Mouse (Mus musculus) kidney, postnatal 25 days (tissue): ENCODE measurements around the gene Itih2.

Source experiments
- DNase-seq, 2 experiments: peaks; one replicate each; pipeline ENCODE4 v3.0.0; 2021; ENCODE audit warnings: mixed read lengths in 2 of 2

Itih2 gene

DNA sequence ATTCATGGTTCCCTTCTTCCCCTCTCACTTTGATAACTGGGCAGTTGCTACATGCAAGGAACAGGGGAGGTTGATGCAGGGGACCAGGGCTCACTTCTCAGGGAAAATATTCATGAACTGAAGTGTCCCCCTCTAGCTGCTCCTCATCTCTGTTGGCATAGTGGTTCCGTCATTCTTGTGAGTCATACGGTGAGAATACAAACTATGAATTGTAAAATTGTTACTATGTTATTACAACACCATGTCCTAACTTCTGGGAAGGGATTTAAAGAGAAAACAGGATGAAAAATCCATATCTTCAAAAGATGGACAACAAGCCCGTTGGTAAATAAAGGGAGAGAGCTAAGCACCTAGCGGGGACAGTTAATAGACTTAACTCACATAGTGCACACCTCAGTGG is at the start of gene Itih2:
Gene Itih2 (minus strand): TSS at position 101 of the 400 bp plus-strand sequence.
- no peak for DNase-seq

- no peak for DNase-seq
These were observed 38.8 kb upstream of the Itih2 start for GRCm38 (mm10) chr2:10169991-10170390.

DNA sequence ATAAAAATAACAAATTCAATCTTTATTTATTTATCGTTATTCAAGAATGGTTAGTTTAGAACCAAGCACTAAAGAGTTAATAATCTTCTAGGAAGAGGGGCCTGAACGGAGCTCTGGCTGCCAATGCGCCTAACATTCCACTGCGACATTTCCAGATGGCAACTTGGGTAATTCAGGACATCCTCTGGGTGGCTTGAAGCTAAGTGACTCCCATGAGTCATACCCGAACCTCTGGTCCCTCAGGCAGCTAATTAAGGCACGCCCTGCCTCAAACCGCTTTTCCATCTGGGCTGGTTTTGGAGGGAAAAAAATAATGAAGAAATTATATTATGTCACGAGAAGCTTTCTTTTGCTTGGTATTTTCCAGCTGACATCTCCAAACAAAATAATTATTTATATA is 36.8 kb upstream of the Itih2 start:
- no peak for DNase-seq

GRCm38 (mm10) chr2:10167283-10167682 is 36.1 kb upstream of the Itih2 start:
- no peak for DNase-seq

DNA sequence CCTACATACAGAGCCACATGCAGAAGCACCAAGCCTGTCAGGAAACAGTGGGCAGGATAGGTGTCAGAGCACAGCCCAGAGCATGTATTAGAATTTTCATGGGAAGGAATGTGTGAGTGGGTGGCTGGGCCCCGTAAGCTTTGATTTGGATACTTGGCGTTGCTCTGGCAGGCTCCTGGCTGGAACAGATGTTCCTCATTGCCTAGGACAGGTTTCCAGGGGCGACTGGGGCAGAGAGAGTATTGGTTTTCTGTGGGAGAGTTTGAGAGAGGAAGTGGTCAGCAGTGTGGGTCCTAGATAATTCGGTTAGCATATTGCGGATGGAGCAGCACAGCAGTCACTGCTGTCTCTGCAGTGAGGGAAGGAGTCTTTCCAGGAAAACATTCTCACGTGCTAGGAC is 35.4 kb upstream of the Itih2 start:
- DNase-seq: no peak

GRCm38 (mm10) chr2:10162011-10162410 is 30.8 kb upstream of the Itih2 start:
- no peak for DNase-seq

DNA sequence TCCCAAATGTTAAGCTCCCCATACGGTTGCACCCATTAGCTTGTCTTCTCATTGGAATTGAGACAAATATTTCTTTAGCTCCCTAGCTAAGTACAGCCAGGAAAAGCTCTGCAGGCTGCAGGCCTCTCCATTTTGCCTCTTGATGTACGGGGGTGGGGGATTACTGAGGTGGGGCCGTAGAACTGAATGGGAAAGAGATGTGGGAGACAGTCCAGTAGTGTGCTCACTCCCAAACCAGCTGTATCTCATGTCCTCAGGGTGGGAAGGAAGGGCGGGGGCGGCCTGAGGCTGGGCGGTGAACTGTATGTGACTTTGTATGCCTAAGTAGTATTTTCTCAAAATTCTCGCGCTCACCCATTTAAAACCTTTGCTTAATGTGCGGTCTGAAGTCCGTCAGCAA is 26.0 kb upstream of the Itih2 start:
- DNase-seq: no peak

DNA sequence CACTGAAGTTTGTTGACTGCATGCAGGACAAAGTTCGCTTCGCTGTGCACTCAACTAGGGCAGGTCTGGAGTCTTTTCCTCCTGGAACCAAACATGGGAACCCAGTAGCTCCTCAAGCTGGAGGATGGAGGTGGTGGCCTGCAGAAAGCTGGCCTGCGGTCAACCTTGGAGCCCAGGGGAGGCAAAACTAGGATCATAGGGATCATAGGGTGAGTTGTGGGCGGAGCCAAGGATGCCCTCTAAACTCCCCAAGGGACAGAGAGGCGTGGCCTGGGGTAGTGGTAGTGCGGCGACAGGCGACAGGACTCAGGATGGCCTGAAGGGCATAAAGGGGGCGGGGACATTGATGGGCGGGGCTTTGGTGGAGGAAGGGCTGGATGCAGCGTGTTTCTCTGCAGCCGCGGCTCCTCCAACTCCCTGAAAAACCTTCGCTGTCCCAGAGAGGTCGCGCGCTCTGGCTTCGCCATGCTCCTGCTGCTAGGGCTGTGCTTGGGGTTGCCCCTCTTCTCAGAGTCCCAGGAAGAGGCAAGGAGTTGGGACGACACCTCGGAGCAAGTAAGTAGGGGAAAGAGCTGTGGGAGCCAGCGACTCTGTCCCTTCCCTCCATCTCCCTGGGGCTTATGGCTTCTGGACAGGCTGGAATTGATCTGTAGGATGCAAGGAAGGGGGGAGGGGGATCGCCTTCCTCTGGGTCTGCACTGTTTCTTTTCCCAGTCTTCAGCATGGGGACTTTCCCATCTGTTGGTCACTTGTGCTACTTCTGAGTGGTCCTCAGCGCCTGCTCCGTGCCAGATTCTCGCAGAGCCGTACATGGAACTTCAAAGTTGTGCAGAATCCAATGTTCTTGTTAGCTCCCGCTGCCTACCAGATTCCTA is 22.2 kb upstream of the Itih2 start, which contains the start of gene Itih5:
Gene Itih5 (plus strand): TSS at position 371 of the 875 bp plus-strand sequence.
- DNase-seq: peak; percentile 69 to 78

- DNase-seq: no peak
These were observed 21.4 kb upstream of the Itih2 start for GRCm38 (mm10) chr2:10152590-10152989.

DNA sequence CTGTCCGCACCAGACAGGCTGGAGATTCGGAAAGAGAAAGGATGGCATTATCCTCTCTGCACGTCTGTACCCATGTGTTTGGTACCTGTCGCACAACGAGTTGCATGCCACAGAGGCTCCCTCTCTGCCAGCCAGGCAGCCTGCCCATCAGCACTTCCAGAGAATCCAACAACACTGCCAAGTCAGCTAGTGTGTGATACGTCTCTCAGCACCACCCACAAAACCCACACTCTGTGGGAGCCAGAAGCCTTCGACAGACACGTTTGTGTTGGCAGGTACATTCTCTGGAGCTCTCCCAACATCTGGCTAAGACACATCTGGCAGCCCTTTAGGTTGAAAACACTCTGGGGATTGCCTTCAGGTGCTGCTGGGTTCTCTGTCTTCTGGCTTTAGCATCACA is 16.0 kb upstream of the Itih2 start:
- DNase-seq: no peak

GRCm38 (mm10) chr2:10145514-10145913 is 14.3 kb upstream of the Itih2 start:
- no peak for DNase-seq

DNA sequence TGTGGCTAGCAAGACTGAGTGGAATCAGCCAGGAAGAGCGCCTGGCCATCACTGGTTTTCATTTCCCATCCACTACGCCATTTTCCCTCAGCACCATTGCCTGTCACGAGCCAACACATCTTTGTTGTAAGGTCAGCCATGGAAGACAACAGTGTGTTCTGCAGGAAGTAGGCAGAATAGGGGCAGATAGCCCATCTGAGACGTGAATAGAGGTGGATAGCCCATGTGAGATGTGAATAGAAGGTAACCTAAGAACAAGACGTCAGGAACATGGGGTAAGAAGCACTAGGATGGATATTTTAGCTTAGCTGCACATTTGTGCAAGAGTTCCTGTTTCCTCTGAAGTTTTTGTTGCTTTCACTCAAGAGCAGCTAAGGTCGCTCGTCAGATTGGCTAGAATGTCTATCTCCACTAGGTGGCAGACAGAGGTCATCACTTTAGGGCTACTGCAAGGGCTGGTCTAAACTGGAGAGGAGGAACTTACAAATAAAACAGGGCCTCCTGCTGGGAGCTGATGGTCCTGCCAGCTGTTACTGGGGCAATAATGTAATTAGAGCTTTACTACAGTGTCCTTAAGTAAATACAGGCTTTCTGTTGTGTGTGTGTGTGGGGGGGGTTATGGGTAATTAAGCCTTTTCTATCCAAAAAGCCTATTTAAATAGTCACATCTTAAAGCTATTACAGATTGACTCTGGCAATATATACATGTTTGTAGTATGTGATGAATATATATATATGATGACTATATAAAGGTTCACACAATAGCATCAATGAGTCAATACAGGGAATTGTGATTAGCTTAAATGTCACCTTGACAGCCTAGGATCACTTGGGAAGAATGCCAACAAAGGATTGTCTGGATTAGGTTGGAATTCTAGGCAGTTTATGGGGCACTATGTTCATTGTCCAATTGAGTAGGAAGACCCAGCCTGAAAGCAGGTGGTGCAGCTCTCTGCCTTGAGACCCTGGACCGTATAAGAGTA is 11.6 kb upstream of the Itih2 start:
- DNase-seq: peak; percentile 79 to 81

DNA sequence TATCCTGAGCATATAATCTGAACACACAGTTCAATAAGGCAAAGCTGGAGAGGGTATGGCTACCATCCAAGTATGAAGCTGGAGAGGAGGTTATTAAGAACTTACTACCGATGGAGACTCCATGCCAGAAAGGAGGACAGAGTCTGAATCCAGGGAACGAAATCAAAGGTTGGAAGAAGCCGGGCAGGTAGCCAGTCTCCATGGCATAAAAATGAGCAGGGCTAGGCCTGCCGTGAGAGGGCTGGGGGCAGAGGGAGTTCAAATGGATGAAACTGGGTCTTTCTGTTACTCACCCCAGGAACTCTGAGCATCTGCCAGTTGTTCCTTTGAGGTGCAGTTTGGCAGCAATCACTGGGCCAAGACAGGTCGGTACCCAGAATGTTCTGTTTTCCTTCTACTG is 9.3 kb upstream of the Itih2 start:
- DNase-seq: peak; percentile 70 to 72

GRCm38 (mm10) chr2:10137320-10137719 is 6.1 kb upstream of the Itih2 start:
- DNase-seq: no peak

DNA sequence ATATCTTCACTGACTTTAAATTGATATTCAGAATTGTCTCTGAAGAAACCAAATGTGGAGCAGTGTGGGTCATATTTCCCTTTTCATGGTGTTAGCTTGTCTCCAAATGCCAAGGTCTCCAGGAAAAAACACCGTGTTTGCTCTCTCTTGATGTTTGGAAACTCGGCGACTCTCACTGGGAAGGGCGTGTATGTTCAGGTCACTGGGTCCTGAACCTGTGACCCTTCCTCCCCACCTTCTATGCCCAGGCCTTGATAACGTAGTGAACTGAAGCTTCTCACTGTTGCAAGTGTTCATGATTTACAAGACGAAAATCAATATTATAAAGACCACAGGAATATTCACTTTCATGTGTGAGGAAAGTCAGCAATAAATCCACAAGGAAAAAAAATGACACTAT is 2.7 kb upstream of the Itih2 start:
- no peak for DNase-seq

DNA sequence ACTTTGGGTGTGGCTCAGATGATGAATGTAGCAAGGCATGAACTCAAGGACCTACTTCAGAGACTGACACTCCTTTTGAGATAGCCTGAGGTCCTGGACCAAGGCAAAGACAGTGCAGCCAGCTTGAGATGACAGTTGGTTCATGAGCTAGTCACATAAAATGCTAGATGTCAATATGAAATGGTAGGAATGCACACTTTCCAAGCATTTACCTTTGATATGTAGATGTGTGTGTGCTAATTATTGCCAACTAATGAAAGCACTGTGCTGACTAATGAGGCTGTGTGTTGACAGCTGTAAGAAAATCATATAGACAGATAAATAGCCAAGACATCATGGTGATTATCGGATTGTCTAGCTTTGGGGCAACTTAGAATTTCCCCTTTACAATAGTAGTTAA is 932 bp upstream of the Itih2 start:
- DNase-seq: no peak

- DNase-seq: no peak
These were observed 730 bp downstream of the Itih2 start for GRCm38 (mm10) chr2:10130341-10130990.

DNA sequence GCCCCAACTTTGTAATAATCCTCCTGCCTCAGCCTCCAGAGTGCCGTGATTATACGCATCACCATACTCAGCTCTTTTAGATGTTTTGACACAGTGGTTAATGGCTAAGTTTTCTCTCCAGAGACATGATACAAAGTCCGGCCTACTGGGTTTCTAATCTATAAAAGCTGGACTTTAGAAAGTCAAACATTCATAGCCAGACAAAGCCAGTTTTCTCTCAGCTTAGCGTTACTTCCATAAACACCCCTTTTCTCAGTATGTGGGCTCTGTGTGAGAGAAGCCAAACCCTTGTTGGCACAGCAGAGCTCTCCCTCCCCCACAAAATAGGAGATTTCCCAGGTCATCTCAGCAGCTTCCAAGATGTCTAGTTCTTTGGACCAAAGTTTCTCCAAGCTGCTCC is 2.6 kb downstream of the Itih2 start:
- DNase-seq: no peak

DNA sequence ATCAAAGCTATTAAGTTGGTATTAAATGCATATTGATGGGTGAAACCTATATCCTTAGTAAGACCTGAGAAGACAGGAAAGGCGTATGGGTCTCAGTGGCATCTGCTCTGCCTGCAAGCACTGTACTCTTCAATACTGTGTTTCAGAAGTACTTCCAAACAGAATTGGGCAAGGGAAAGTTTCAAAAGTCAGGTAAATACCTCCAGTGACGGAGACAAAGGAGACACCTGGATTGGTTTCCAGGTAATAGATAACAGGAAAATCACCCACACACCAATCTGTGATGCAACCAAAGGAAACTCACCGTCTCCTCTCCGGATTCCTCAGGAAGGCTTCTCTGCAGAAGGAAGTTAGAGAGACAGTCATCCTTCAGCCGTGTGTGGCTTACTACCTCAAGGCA is 3.7 kb downstream of the Itih2 start:
- DNase-seq: no peak

DNA sequence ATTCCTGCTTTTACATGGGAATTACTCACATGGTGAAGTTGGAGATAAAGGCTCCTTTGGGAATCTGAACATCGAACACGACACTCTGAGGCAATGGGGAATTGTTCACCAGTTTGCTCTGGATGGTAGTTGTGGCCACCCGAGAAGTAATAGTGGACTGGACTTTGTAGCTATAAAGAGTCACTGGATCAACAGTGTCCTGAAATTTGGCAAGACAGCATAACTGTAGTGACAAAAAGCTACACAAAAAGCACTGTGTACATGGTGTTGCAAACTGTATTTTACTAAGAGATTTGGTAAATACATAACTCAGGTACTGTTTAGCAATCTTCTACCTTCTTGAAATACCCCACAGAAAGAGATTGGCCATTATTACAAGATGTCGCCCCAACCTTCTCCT is 5.1 kb downstream of the Itih2 start:
- no peak for DNase-seq

DNA sequence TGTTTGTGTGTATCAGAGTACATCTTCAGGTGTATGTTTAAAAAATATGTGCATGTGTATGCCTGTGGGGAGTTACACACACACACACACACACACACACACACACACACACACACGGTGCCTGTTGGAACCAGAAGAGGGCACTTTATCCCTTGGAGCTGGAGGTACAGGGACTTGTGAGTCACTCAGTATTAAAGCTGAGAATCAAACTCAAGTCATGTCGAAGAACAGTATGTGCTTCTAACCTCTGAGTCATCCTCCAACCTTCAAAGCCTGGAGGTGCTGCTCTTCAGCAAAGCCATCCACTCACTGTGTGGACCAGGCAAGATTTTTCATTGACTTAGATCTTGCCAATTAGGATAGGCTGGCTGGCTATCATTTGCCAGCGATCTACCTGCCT is 9.4 kb downstream of the Itih2 start:
- no peak for DNase-seq

DNA sequence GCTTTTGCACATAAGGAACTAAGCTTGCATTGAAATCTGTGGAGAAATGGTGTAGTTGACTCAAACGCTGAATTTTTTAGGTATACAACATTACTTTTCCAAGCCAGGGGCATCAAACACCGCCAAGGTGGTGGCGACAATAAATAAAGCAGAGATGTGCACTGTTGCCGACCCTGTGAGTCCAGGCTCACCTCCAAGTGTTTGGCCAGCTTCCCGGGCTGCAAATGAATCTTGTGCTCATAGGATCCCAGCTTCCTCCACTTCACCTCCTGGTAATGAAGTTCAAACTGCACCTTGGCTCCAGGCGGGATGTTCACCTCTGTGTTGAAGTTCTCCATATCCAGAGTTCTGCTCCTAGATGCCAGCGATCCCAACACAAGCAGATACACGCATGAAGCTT is 11.9 kb downstream of the Itih2 start:
- no peak for DNase-seq

DNA sequence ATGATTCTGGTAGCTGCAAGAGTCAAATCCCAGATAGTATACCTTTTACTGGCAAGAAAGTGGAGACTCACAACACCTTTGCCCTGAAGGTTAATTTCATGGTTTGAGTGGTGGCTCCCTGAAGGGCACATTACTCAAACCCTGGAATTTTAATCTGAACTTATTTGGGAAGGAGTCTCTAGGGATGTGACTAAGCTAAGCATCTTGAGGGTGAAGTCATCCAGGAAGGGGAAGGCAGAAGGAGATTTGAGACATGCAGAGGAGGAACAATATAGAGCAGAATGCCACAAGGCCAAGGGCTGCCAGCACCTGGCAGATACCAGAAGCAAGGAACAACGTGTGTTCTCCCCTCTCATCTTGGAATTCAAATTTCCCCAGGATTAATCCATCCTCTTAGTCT is 12.4 kb downstream of the Itih2 start:
- DNase-seq: no peak
